Mouse (Mus musculus): Measurements from ENCODE around the gene Galr3.

DNA sequence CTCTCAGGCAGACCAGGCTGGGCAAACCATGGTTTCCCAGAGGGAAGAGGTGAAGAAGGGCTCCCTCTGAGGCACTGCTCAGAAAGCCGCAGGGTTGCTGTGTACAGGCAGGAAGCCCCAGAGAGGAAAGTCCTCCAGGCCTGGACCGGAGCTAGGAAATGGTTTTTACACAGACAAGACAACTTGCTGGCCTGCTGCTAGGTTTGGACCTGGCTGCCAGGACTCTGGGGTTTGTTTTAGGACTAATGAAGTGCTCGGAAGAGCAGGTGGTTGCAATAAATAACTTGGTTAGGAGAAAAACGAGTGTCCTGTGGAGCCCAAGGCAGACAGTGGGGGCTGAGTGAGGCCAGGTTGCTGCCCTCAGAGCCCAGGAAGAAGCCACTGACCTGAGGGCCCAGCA lies 6.5 kb downstream of the Galr3 start:
- TF ChIP-seq GATA1 (IDR thresholded peaks at IDR 0.05; ENCODE audit: borderline replicate concordance, low read length) (no peak), FLI1 (IDR thresholded peaks at IDR 0.05; ENCODE audit: low read length) (no peak)

Data from megakaryocyte, embryonic 14.5 days (primary cell).